Mouse (Mus musculus) heart, embryonic 10.5 days (tissue): Measurements from ENCODE around the gene Myl12a. TPM values are rescaled to one million over a fixed set of nuclear protein-coding genes. Genes with fewer than 3 reads are reported as not detected.
"Not testable (repeated sequence)": the region's sequence is repeated elsewhere in the genome, so short reads cannot be mapped to it uniquely, and the experiment has no call there.

Experiments used
- DNase-seq: peaks from one replicate; pipeline ENCODE4 v3.0.0-alpha.2; 2017; ENCODE audit warnings: low spot score
- H3K27ac ChIP-seq: fragments of 300-500 bp; sonication (generic); 2 replicates; pipeline ENCODE4 v1.5.1; 2016; ENCODE audit warnings: mild to moderate bottlenecking
- H3K27me3 ChIP-seq: fragments of 300-500 bp; sonication (generic); 2 replicates; pipeline ENCODE4 v1.6.1; 2016; ENCODE audit warnings: mild to moderate bottlenecking; ENCODE audit not compliant: poor library complexity, insufficient read depth, severe bottlenecking
- H3K36me3 ChIP-seq: fragments of 300-500 bp; sonication (generic); 2 replicates; pipeline ENCODE4 v1.6.1; 2016; ENCODE audit warnings: mild to moderate bottlenecking, moderate library complexity
- H3K4me1 ChIP-seq: fragments of 300-500 bp; sonication (generic); 2 replicates; pipeline ENCODE4 v1.6.1; 2016; ENCODE audit warnings: mild to moderate bottlenecking
- H3K4me3 ChIP-seq: fragments of 300-500 bp; sonication (generic); 2 replicates; pipeline ENCODE4 v1.5.1; 2016; ENCODE audit warnings: mild to moderate bottlenecking, moderate library complexity
- H3K9me3 ChIP-seq: fragments of 300-500 bp; sonication (generic); 2 replicates; pipeline ENCODE4 v1.6.1; 2016; ENCODE audit warnings: mild to moderate bottlenecking, moderate library complexity
- WGBS: fragments of 180-500 bp; shearing (Covaris S2); methylation state at CpG from one replicate; pipeline ENCODE4 v1.1.7; 2016; 5-methylcytosine and 5-hydroxymethylcytosine counted together
- polyA plus RNA-seq: library from polyadenylated mRNA; unstranded; fragments of >200 nt; fragmentation: Nextera tagmentation; extraction: Ambion mirVana; gene quantifications from 2 replicates; pipeline ENCODE4 v1.2.1, GENCODE M21; 2016

Gene Myl12a
- polyA plus RNA-seq, 1 experiment from 2014 or later, result 776 TPM

DNA sequence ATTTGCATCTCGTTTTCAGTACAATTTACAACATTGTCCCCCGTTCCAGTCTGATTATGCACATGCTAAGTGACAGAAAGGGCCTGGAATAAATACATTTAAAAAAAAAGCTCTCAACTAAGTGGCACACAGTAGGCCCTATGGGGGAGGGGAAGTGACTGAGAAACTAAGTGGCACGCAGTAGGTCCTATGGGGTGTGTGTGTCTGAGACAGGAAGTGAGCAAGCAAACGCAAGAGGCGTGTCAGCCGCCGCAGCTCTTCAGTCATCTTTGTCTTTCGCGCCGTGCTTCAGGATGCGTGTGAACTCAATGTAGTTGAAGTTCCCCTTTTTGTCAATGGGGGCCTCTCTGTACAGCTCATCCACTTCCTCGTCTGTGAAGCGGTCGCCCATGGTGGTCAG is 28.6 kb downstream of the Myl12a start:
- H3K27me3 ChIP-seq, result peaks cover 21% of the 10 kb centered on the region; the same call in 1 of the 2 replicates
- not testable (repeated sequence) for H3K4me3 ChIP-seq, DNase-seq, H3K4me1 ChIP-seq, H3K27ac ChIP-seq, H3K9me3 ChIP-seq
- peaks cover 36% of the 10 kb centered on the region for H3K36me3 ChIP-seq
- 89% methylated on average over 14 of the region's 14 CpGs for whole genome bisulfite sequencing

DNA sequence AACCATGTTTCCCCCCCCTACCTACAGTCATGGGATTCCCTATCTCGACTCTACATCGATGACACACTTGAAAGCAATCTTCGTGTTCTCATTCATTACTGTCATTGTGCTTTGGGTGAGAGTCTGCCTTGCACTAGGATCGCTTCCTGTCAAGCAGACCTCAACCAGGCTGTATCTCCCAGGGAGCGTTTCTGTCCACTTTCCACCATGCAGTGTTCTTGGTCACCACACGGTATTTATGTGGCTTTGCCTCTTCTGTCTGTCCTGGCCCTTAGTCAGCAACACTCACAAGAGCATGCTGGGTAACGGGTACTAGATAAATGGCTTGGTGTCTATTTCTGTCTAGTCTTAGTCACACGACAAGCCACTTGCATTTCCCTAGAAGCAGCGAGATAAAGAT is 29.3 kb downstream of the Myl12a start:
- 0 out of 2 replicates have a peak, but pooled peaks cover under 1% of the 10 kb centered on the region for H3K4me1 ChIP-seq
- 64% methylated on average over 9 of the region's 9 CpGs for WGBS

DNA sequence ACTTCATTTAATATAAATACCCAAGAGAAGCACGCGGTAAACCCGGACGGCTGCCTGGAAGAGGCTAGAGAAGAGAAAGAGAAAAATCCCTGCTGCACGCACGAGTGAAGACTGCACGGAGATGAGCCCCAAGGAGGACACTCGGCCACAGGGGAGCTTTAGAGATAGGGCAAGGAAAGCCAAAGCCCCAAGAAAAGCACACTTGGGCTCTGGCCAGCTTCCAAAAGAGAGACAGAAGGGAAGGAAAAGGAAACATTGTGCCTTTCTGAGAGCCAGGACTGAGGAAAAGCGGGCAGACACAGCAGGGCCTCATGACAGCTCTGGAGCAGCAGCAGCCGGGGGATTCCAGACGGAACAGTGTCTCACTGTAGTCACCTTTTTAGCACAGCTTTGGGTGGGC is 31.5 kb downstream of the Myl12a start:
- no peak overlapping the region for H3K4me3 ChIP-seq
- peaks cover 29% of the 10 kb centered on the region for H3K36me3 ChIP-seq
- no peaks in the 10 kb centered on the region for H3K9me3 ChIP-seq
- H3K4me1 ChIP-seq, result 0 out of 2 replicates have a peak, but pooled peaks cover 2% of the 10 kb centered on the region
- no peak for DNase-seq
- 69% methylated on average over 11 of the region's 11 CpGs for WGBS
- 0 out of 2 replicates have a peak, but pooled peaks cover 17% of the 10 kb centered on the region for H3K27me3 ChIP-seq
- H3K27ac ChIP-seq, result no peak overlapping the region

More for the DNA sequence above, 29.3 kb downstream of the Myl12a start:
- Histone ChIP-seq H3K9me3 (no peaks in the 10 kb centered on the region), H3K27me3 (peaks cover 21% of the 10 kb centered on the region; the same call in 1 of the 2 replicates), H3K4me3 (no peak overlapping the region), H3K36me3 (peaks cover 36% of the 10 kb centered on the region), H3K27ac (no peak overlapping the region)
- DNase-seq, result no peak

DNA sequence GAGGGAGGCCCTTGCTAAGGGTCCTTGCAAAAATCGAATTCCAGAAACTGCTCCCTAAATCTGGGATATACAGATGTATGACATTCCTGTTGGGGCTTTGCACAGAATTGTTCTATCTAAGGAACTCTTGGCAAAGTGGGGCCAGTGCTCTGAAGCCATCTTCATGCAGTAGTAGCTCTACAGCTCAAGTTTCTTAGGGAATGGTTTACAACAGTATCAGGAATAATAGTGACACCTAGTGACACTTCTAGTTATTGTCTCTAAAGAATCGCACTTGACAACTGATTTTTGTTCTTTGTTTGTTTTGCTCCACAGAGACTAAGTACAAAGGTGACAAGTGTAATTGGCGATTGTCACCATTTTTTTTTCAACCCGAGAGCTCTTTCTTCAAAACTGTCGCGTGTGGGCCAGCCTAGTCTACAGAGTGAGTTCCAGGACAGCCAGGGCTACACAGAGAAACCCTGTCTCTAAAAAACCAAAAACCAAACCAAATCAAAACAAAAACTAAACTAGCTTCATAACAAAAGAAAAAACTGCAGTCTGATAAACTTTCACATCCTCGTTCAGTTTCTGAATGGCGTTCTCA is 34.0 kb downstream of the Myl12a start:
- Histone ChIP-seq H3K27me3 (0 out of 2 replicates have a peak, but pooled peaks cover 12% of the 10 kb centered on the region), H3K36me3 (peaks cover 6% of the 10 kb centered on the region; the same call in 1 of the 2 replicates), H3K9me3 (no peaks in the 10 kb centered on the region), H3K4me1 (0 out of 2 replicates have a peak, but pooled peaks cover 2% of the 10 kb centered on the region), H3K27ac (no peak overlapping the region), H3K4me3 (no peak overlapping the region)
- no peak for DNase-seq
- WGBS, result 30% methylated on average over 8 of the region's 8 CpGs

DNA sequence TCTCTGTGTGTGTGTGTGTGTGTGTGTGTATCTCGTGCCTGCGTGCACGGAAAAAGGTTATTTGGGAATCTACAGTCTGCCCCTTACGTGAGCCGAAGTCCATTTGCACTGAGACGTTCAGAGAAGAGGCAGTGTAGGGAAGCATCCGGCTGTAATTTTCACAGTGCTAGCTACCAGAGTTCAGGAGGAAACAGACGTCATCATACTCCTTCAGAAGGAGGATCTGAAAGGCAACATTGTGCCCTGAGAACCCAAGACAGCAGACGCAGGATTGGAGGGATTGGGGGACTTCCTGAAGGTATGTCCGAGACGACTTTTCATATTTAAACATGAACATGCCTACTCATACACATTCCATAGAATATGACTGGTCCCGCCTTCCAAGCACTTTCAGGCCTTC is 35.0 kb downstream of the Myl12a start:
- Histone ChIP-seq H3K27me3 (0 out of 2 replicates have a peak, but pooled peaks cover 12% of the 10 kb centered on the region), H3K9me3 (no peaks in the 10 kb centered on the region), H3K36me3 (no peaks in the 10 kb centered on the region), H3K4me3 (no peak overlapping the region), H3K27ac (no peak overlapping the region), H3K4me1 (0 out of 2 replicates have a peak, but pooled peaks cover 2% of the 10 kb centered on the region)
- 63% methylated on average over 12 of the region's 12 CpGs for WGBS
- DNase-seq, result no peak

DNA sequence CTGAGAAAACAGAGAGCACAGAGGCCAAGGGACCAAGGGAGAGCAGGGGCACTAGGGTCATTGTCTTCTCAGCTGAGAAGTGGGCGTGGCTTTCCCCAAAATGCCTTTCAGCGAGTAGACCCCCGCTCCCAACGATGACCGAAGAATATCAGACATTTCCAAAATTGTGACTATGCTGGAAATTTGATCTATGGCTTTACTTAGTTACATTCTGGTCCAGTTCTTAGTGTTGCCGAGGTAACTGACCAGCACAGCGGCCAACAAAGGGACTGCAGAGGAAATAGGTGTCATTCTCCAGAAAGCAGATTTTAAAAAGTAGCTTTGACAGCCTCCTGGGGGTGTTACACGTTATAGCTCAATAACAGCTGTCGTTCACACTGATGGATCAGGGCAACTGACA is 35.5 kb downstream of the Myl12a start:
- no peak for DNase-seq
- no peaks in the 10 kb centered on the region for H3K36me3 ChIP-seq
- no peak overlapping the region for H3K27ac ChIP-seq
- H3K4me1 ChIP-seq, result 0 out of 2 replicates have a peak, but pooled peaks cover 2% of the 10 kb centered on the region
- no peak overlapping the region for H3K4me3 ChIP-seq
- H3K9me3 ChIP-seq, result no peaks in the 10 kb centered on the region
- H3K27me3 ChIP-seq, result 0 out of 2 replicates have a peak, but pooled peaks cover 12% of the 10 kb centered on the region
- WGBS, result 58% methylated on average over 9 of the region's 9 CpGs

DNA sequence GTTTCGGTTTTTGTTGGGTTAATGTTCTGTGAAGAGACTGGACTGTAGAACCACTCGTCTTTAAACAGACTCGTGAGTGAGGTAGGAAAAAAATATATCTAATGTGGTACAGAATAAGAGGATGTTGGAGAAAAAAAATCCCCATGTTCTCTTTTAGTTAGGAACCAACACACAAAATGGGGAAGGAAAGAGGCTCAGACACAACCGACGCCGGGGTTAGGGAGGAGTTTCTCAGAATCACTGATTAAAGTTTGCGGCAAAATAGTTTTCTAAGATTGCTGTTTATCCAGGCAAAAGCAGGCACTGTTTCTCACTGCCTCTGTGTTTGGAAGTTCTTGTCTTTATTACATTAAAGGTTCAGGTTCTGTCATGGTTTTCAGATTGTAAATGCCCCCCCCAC is 36.6 kb downstream of the Myl12a start:
- DNase-seq, result no peak
- 88% methylated on average over 7 of the region's 7 CpGs for WGBS

DNA sequence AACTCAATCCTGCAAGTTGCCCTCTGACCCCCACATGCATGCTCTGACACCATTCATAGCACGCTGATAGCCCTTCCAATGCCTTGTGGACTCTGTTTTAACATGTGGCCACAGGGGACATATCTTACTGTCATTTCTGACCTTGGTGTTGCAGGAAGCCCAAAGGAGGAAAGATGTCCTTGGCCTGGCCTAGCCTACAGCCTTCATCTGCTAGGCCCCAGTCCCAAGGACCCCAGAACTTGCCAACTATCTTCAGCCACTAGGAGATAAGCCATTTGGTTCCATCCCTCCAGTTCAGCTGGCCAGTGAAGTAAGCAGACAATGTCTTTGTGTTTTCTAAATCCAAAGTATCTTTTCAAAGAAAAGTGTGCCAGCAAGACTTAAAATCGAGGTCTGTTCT is 37.4 kb downstream of the Myl12a start:
- 0 out of 2 replicates have a peak, but pooled peaks cover 2% of the 10 kb centered on the region for H3K4me1 ChIP-seq
- no peaks in the 10 kb centered on the region for H3K36me3 ChIP-seq
- H3K27me3 ChIP-seq, result 0 out of 2 replicates have a peak, but pooled peaks cover 7% of the 10 kb centered on the region
- 80% methylated on average over 2 of the region's 2 CpGs for WGBS
- no peak overlapping the region for H3K27ac ChIP-seq
- H3K4me3 ChIP-seq, result no peak overlapping the region
- no peak for DNase-seq
- H3K9me3 ChIP-seq, result no peaks in the 10 kb centered on the region

More for the DNA sequence above, 36.6 kb downstream of the Myl12a start:
- 0 out of 2 replicates have a peak, but pooled peaks cover 2% of the 10 kb centered on the region for H3K4me1 ChIP-seq
- no peak overlapping the region for H3K27ac ChIP-seq
- no peaks in the 10 kb centered on the region for H3K36me3 ChIP-seq
- H3K9me3 ChIP-seq, result no peaks in the 10 kb centered on the region
- 0 out of 2 replicates have a peak, but pooled peaks cover 8% of the 10 kb centered on the region for H3K27me3 ChIP-seq
- H3K4me3 ChIP-seq, result no peak overlapping the region

DNA sequence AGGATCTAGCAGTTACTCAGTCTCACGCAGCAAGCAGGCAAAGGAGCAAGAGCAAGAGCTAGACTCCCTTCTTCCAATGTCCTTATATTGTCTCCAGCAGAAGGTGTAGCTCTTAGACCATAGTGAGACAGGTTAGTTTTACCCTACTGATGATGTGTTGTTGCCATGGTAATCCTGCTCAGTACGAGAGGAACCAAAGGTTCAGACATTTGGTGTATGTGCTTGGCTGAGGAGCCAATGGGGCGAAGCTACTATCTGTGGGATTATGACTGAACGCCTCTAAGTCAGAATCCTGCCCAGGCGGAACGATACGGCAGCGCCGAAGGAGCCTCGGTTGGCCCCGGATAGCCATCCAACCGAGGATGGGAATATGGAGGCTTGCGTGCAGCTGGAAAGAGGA is 39.1 kb downstream of the Myl12a start:
- H3K9me3 ChIP-seq, H3K36me3 ChIP-seq, H3K27ac ChIP-seq, H3K4me1 ChIP-seq, H3K27me3 ChIP-seq, H3K4me3 ChIP-seq: not testable (repeated sequence)
- DNase-seq, result peak; percentile 82
- 72% methylated on average over 13 of the region's 13 CpGs for WGBS

DNA sequence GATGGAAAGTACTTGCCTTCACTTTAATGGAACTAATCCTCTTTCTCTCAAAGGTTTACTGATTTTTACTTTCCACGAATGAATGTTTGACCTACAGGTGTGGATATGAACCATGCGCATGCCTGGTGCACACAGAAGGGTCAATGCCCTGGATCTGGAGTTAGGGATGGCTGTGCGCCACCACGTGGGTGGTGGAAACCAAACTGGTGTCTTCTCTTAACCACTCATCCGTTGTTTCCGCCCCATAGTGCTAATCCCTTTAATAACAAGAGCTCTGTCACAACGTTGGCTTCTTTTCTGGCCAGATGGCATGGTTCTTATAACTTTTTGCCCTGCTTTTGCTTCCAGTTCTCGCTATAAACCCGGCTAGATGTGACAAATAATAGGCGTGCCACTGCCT is 51.4 kb downstream of the Myl12a start:
- Histone ChIP-seq H3K9me3 (no peaks in the 10 kb centered on the region), H3K27me3 (no peaks in the 10 kb centered on the region)
- 76% methylated on average over 10 of the region's 10 CpGs for WGBS

DNA sequence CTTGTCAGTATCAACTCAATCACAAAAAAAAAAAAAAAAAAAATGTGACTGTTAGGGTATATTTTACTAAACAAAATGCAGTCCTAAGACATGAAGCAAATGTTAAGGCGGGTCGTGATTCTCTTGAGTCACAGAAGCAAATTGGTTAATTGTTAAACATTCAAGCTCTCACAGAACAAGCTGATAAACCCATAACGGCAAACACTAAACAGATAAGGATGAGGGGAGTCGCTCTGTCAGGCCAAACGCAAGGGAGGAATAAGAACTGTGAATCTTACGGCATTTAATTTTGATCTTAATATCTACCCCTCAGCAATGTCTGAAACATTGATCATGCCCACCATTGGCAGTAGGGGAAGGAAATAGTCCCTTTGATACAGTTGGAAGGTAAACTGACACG is 53.5 kb downstream of the Myl12a start:
- no peaks in the 10 kb centered on the region for H3K27me3 ChIP-seq
- WGBS, result 65% methylated on average over 7 of the region's 7 CpGs

More for the DNA sequence above, 51.4 kb downstream of the Myl12a start:
- Histone ChIP-seq H3K27ac (no peak overlapping the region), H3K4me1 (no peaks in the 10 kb centered on the region), H3K4me3 (no peak overlapping the region), H3K36me3 (no peaks in the 10 kb centered on the region)
- DNase-seq, result no peak

DNA sequence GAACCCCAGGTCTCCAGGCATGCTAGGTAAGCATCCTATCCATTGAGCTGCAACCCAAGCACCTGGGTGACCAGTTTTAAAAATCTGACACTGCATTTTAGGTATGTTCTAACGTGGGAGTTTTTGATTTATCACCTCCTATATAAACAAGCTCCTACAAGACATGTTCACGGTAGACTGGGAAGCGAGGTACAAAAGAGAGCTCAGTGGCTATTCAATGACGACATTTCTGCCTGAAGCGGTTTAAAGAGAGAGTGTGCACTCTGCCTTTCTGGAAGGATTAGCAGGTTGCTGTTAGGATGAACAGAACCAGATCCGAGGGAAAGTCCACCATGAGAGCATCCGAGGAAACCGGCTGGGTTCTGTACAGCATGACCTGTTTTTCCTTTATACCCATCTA is 54.0 kb downstream of the Myl12a start:
- DNase-seq, result peak; percentile 38
- H3K9me3 ChIP-seq, result no peaks in the 10 kb centered on the region
- WGBS, result 84% methylated on average over 8 of the region's 8 CpGs
- no peak overlapping the region for H3K4me3 ChIP-seq
- H3K4me1 ChIP-seq, result peaks cover 7% of the 10 kb centered on the region
- H3K27me3 ChIP-seq, result no peaks in the 10 kb centered on the region
- H3K27ac ChIP-seq, result no peak overlapping the region
- H3K36me3 ChIP-seq, result no peaks in the 10 kb centered on the region

More for the DNA sequence above, 53.5 kb downstream of the Myl12a start:
- H3K9me3 ChIP-seq, result no peaks in the 10 kb centered on the region
- H3K36me3 ChIP-seq, result no peaks in the 10 kb centered on the region
- peaks cover 7% of the 10 kb centered on the region for H3K4me1 ChIP-seq
- H3K4me3 ChIP-seq, result no peak overlapping the region
- DNase-seq, result no peak
- no peak overlapping the region for H3K27ac ChIP-seq

DNA sequence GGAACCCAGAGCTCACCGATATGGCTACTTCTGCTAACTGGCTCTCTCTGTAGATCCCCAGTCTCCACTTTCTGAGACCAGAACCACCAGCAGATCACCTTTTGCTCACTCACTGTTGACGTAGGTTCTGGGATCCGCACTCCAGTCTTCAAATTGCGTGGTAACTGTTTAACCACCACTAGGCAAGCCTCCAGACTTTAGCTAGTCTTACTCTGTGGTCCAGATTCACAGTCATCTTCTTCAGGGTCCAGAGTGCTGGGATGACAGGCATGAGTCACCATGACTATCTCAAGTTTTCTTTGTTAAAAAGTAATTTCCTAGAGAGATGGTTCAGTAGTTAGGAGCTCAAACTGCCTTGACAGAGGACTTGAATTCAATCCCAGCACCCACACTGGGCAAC is 58.9 kb downstream of the Myl12a start:
- Histone ChIP-seq H3K27me3 (no peaks in the 10 kb centered on the region), H3K27ac (no peak overlapping the region), H3K9me3 (no peaks in the 10 kb centered on the region), H3K4me1 (peaks cover 7% of the 10 kb centered on the region), H3K36me3 (no peaks in the 10 kb centered on the region), H3K4me3 (no peak overlapping the region)
- no peak for DNase-seq
- 84% methylated on average over 4 of the region's 4 CpGs for WGBS
